ENCODE assay signal across 8 mouse cellular contexts in genomic region chr6:145747671-145748640, GRCm38 (mm10). TPM values are rescaled to one million over a fixed set of nuclear protein-coding genes. Genes with fewer than 3 reads are reported as not detected.
DNase-seq lines count a peak whose midpoint lies in the region; ATAC-seq and TF ChIP-seq lines count a peak whose summit lies in the region.

No protein-coding gene starts in this region.

- no peaks in the 10 kb centered on the region for H3K9me3 ChIP-seq in forebrain, embryonic 11.5 days (ENCODE audit: control insufficient read depth, low read length)

- H3K4me3 ChIP-seq in C2C12 (ENCODE audit: insufficient read depth, poor library complexity, severe bottlenecking) (peak overlapping the region; percentile 68), myocyte (peak overlapping the region; percentile 51)
- peak overlapping the region; percentile 71 for H3K4me3 ChIP-seq in forebrain, embryonic 11.5 days (ENCODE audit: low read depth, low read length)

- no peaks in the 10 kb centered on the region; the same call in 1 of the 2 replicates for H3K4me1 ChIP-seq in forebrain, embryonic 11.5 days (replicated peaks; ENCODE audit: control insufficient read depth, insufficient read depth, low read length)

- H3K27me3 ChIP-seq in C2C12 (ENCODE audit: control insufficient read depth, insufficient read depth, insufficient read length) (no peaks in the 10 kb centered on the region), myocyte (ENCODE audit: control insufficient read depth, insufficient read depth, insufficient read length) (no peaks in the 10 kb centered on the region)
- no peaks in the 10 kb centered on the region for H3K27me3 ChIP-seq in forebrain, embryonic 11.5 days (ENCODE audit: control insufficient read depth, insufficient read depth, low read length)

- H3K79me2 ChIP-seq in C2C12 (ENCODE audit: control insufficient read depth, insufficient read depth) (peaks cover 26% of the 10 kb centered on the region), myocyte (ENCODE audit: control insufficient read depth, insufficient read depth) (peaks cover 8% of the 10 kb centered on the region)

- 18% methylated on average over 16 of the region's 16 CpGs for WGBS in forebrain, embryonic 11.5 days

- TF ChIP-seq CTCF in C2C12 (IDR thresholded peaks at IDR 0.05; ENCODE audit: control insufficient read depth, insufficient read depth, insufficient read length) = no peak

- peaks cover 5% of the 10 kb centered on the region for H3K79me3 ChIP-seq in C2C12 (ENCODE audit: low read depth)

- peak; percentile 39 for DNase-seq in cerebellum, adult 11-12 months
- DNase-seq in cerebellum, postnatal 4 days (ENCODE audit: low spot score in 2 of 2) = no peak
- DNase-seq in forebrain, embryonic 11.5 days (ENCODE audit: low spot score) = no peak
- DNase-seq in kidney, postnatal 10 days = peak; percentile 45
- DNase-seq in spleen, postnatal 14 days (ENCODE audit: low spot score in 2 of 2) = no peak
- no peak for DNase-seq in yolk sac, embryonic 10.5 days (ENCODE audit: low spot score)

- H3K27ac ChIP-seq in forebrain, embryonic 11.5 days (ENCODE audit: low read depth, low read length) = no peak overlapping the region

- no peak for TF ChIP-seq POLR2A in myocyte (IDR thresholded peaks at IDR 0.05; ENCODE audit: insufficient read length, low read depth)

- H3ac ChIP-seq in C2C12 (ENCODE audit: control insufficient read depth, insufficient read length, low read depth) (peak overlapping the region; percentile 45), myocyte (ENCODE audit: control insufficient read depth, insufficient read length) (peak overlapping the region; percentile 3)

- ATAC-seq in forebrain, embryonic 11.5 days (replicated peaks; ENCODE audit: low FRiP score) = no peak

- peak overlapping the region; percentile 68 for H3K4me2 ChIP-seq in forebrain, embryonic 11.5 days (ENCODE audit: low read depth, low read length, severe bottlenecking)
- peak overlapping the region; percentile 88 for H3K4me2 ChIP-seq in myocyte (ENCODE audit: low read depth)

- H3K36me3 ChIP-seq in C2C12 (ENCODE audit: control insufficient read depth, insufficient read depth) (no peaks in the 10 kb centered on the region), myocyte (ENCODE audit: control insufficient read depth, insufficient read depth) (no peaks in the 10 kb centered on the region)
- no peaks in the 10 kb centered on the region for H3K36me3 ChIP-seq in forebrain, embryonic 11.5 days (ENCODE audit: control insufficient read depth, insufficient read depth, low read length)

- peak overlapping the region; percentile 80; the same call in 1 of the 2 replicates for H3K9ac ChIP-seq in forebrain, embryonic 11.5 days (ENCODE audit: low read length)

TF ChIP-seq in C2C12, 6 proteins besides CTCF, POLR2A, EP300 and RAD21:
- no peak for TF ChIP-seq FOSL1 (IDR thresholded peaks at IDR 0.05; ENCODE audit: insufficient read depth, low read length, poor library complexity, severe bottlenecking)
- TF ChIP-seq USF1 (IDR thresholded peaks at IDR 0.05; ENCODE audit: low read depth) = no peak
- TF ChIP-seq MAX (IDR thresholded peaks at IDR 0.05) = no peak
- TF ChIP-seq MYOD1 (IDR thresholded peaks at IDR 0.05; ENCODE audit: control insufficient read depth, insufficient read length, low read depth) = no peak
- TF ChIP-seq CEBPB (IDR thresholded peaks at IDR 0.05; ENCODE audit: low read depth) = no peak
TF ChIP-seq in C2C12: peak in this region for 0.

TF ChIP-seq in myocyte, 11 proteins besides CTCF, POLR2A, EP300 and RAD21:
- TF ChIP-seq USF1 (IDR thresholded peaks at IDR 0.05; ENCODE audit: low read depth) (no peak), MAX (IDR thresholded peaks at IDR 0.05; ENCODE audit: low read depth) (no peak), POLR2AphosphoS2 (IDR thresholded peaks at IDR 0.05; ENCODE audit: insufficient read length, low read depth) (no peak), MYOD1 (IDR thresholded peaks at IDR 0.05; ENCODE audit: control insufficient read depth in 1 of 3, insufficient read length in 2 of 3, low read depth in 2 of 3) (no peak), E2F4 (IDR thresholded peaks at IDR 0.05; ENCODE audit: insufficient read depth) (no peak), TCF3 (IDR thresholded peaks at IDR 0.05; ENCODE audit: insufficient read length, low read depth) (no peak), SRF (IDR thresholded peaks at IDR 0.05; ENCODE audit: control insufficient read depth, insufficient read length, low read depth) (no peak), TCF12 (IDR thresholded peaks at IDR 0.05; ENCODE audit: insufficient read depth, poor library complexity, severe bottlenecking) (no peak), MYOG (IDR thresholded peaks at IDR 0.05; ENCODE audit: control insufficient read depth in 1 of 3, insufficient read depth in 1 of 3, insufficient read length in 2 of 3, low read depth in 2 of 3) (no peak), REST (IDR thresholded peaks at IDR 0.05; ENCODE audit: insufficient read depth, insufficient read length) (no peak), CEBPB (IDR thresholded peaks at IDR 0.05; ENCODE audit: insufficient read depth, poor library complexity, severe bottlenecking) (no peak)

RNA-seq across cellular contexts. Expression of gene Rassf8, which starts 1.4 kb away (rescaled TPM):
- polyA plus RNA-seq in C2C12 (2012; fragmentation: generic; extraction: Trizol) (7.3 TPM), myocyte (2012; fragmentation: generic; extraction: Trizol) (6.3 TPM)
- 4.0 and 4.3 TPM in 2 replicates for polyA plus RNA-seq in forebrain, embryonic 11.5 days (2014; fragmentation: Nextera tagmentation; extraction: Ambion mirVana)

Comparison
In these comparisons a context has a peak if more than half of its experiments do, and no peak if none do; other contexts are left out.
1. DNase-seq: peak in cerebellum, adult 11-12 months (single experiment) and kidney, postnatal 10 days (single experiment); none in cerebellum, postnatal 4 days (0 of 2), forebrain, embryonic 11.5 days (single experiment), spleen, postnatal 14 days (0 of 2) and yolk sac, embryonic 10.5 days (single experiment).
2. Peak in every context shown above with its lines, with median percentiles within 50 percentile points of each other: H3K4me3 ChIP-seq.